Mouse (Mus musculus): ENCODE measurements at regions not wholly inside any gene's neighbourhood (a gene's known extent, or its start where the extent isn't known, plus 50 kb on each side); places are given as distances from the start of the nearest gene placed in this dataset.
A peak's percentile ranks its signal among the peaks of the same experiment; 100 is the strongest.

DNA sequence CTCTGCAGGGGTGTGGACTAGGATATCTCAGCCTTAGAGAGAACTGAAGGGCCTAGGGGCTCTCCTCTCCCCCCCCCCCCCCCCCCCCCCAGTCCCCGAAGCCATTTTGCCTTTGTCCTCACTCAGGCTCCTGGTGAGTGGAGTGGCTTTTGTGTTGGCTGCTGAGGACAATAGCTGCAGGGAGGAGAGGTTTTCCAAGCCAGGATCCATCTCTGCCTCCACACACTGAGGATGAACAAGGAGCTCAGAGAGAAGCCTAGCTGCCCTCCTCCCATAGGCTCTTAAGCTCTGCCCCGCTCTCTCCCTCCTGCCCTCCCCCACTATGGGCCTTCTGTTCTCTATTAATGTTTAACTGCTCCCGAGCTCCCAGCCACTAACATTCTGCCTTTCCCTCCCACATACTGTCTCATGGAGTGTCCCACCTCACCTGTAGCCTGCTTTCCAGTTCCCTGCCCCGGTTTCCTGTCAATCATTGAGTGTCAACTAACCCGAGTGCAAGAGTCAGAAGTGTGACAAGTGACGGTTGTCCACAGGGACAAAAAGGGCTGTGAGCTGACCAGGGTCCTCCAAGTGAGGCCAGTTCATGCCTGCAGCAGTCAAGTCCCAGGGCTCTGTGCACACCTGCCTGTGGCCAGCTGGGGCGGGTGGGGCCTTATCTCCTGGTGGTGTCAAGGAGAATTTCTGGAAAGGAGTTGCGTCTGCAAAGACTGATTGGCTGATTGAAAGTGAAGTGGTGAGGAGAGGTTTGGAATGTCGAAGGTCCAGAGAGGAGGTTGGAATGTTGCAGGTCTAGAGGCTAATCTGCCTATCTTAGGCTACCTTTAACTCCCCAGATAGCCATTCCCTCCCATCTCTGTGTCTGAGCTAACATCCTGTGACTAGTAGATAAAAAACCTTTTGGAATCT is 165.1 kb upstream of the Rybp start:
- H3K4me2 ChIP-seq (ENCODE audit: low read depth, low read length), result no peak overlapping the region
- no peaks in the 10 kb centered on the region for H3K36me3 ChIP-seq (ENCODE audit: control insufficient read depth, insufficient read depth, low read length)
- no peaks in the 10 kb centered on the region for H3K9me3 ChIP-seq (ENCODE audit: control insufficient read depth, low read length)
- H3K27ac ChIP-seq (ENCODE audit: low read depth, low read length), result no peak overlapping the region
- no peak overlapping the region for H3K4me3 ChIP-seq (ENCODE audit: low read depth, low read length)
- ATAC-seq (ENCODE audit: low read depth), result no peak
- WGBS, result 55% methylated on average over 8 of the region's 9 CpGs
- no peak overlapping the region for H3K9ac ChIP-seq (replicated peaks; ENCODE audit: low read depth, low read length)
- H3K4me1 ChIP-seq (ENCODE audit: control insufficient read depth, insufficient read depth, low read length), result 0 out of 2 replicates have a peak, but pooled peaks cover 2% of the 10 kb centered on the region
- no peaks in the 10 kb centered on the region for H3K27me3 ChIP-seq (ENCODE audit: control insufficient read depth, insufficient read depth, low read length)

DNA sequence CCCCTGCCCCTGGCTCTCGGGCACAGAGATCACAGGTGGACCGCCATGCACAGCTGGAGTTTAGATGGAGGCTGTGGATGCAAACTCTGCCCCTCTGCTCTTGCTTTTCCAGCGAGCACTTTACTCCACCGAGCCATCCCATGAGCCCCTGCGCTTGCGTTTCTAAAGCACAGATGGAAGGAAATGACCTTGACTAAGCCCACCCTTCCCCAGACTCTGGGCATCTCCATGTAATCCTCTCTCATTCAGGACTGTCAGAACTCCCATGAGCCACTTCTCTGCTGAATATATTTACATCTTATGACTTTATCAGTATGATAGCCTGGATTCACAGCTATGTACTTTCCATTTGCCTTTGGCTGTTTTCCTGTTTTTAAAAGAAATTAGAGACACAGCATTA is 162.8 kb upstream of the Rybp start:
- 0 out of 2 replicates have a peak, but pooled peaks cover 3% of the 10 kb centered on the region for H3K4me1 ChIP-seq (ENCODE audit: control insufficient read depth, insufficient read depth, low read length)
- no peak overlapping the region for H3K4me3 ChIP-seq (ENCODE audit: low read depth, low read length)
- H3K9ac ChIP-seq (replicated peaks; ENCODE audit: low read depth, low read length), result no peak overlapping the region
- no peaks in the 10 kb centered on the region for H3K36me3 ChIP-seq (ENCODE audit: control insufficient read depth, insufficient read depth, low read length)
- H3K4me2 ChIP-seq (ENCODE audit: low read depth, low read length), result no peak overlapping the region
- H3K27ac ChIP-seq (ENCODE audit: low read depth, low read length), result no peak overlapping the region
- H3K9me3 ChIP-seq (ENCODE audit: control insufficient read depth, low read length), result no peaks in the 10 kb centered on the region
- WGBS, result 92% methylated on average over 6 of the region's 6 CpGs
- no peak for ATAC-seq (ENCODE audit: low read depth)
- no peaks in the 10 kb centered on the region for H3K27me3 ChIP-seq (ENCODE audit: control insufficient read depth, insufficient read depth, low read length)

DNA sequence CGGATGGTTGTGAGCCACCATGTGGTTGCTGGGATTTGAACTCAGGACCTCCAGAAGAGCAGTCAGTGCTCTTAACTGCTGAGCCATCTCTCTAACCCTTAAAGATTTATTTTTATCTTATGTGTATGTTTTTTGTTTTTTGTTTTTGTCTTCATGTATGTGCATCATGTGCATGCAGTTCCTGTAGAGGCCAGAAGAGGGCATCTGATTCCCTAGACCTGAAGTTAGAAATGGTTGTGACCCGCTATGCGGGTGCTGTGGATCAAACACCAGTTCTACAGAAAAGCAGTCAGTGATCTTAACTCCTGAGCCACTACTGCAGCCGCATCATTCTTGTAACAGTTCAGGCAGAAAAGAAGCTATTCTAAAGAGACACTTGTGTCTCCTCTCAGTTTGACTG is 161.8 kb upstream of the Rybp start:
- no peak overlapping the region for H3K4me3 ChIP-seq (ENCODE audit: low read depth, low read length)
- no peak overlapping the region for H3K27ac ChIP-seq (ENCODE audit: low read depth, low read length)

DNA sequence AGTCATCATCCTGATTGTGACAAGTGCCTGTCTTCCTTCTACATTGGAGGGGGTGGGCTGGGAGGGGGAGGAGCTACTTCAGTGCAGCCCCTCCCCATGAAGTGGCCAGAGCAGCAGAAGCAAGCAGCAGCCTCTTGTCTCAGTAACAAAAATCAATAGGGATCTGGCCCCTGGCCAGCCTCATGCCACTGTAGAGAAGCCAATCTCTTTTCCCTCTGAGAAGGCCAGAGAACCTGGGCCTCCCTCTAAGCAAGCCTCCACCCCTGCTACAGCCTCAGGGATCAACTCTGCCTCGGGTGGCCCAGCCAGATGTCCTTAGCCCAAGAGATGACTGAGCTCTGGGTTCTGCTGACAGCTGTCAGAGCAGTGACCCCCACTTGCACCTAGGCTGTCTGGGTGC is 159.9 kb upstream of the Rybp start:
- Histone ChIP-seq H3K4me2 (ENCODE audit: low read depth, low read length) (no peak overlapping the region), H3K4me1 (ENCODE audit: control insufficient read depth, insufficient read depth, low read length) (0 out of 2 replicates have a peak, but pooled peaks cover 3% of the 10 kb centered on the region), H3K36me3 (ENCODE audit: control insufficient read depth, insufficient read depth, low read length) (no peaks in the 10 kb centered on the region), H3K4me3 (ENCODE audit: low read depth, low read length) (no peak overlapping the region), H3K9me3 (ENCODE audit: control insufficient read depth, low read length) (no peaks in the 10 kb centered on the region), H3K9ac (replicated peaks; ENCODE audit: low read depth, low read length) (no peak overlapping the region), H3K27me3 (ENCODE audit: control insufficient read depth, insufficient read depth, low read length) (no peaks in the 10 kb centered on the region), H3K27ac (ENCODE audit: low read depth, low read length) (no peak overlapping the region)
- ATAC-seq (ENCODE audit: low read depth), result no peak
- WGBS, result 25% methylated on average over 1 of the region's 1 CpGs

More for the DNA sequence above, 161.8 kb upstream of the Rybp start:
- Histone ChIP-seq H3K9me3 (ENCODE audit: control insufficient read depth, low read length) (no peaks in the 10 kb centered on the region), H3K27me3 (ENCODE audit: control insufficient read depth, insufficient read depth, low read length) (no peaks in the 10 kb centered on the region), H3K4me1 (ENCODE audit: control insufficient read depth, insufficient read depth, low read length) (0 out of 2 replicates have a peak, but pooled peaks cover 3% of the 10 kb centered on the region), H3K4me2 (ENCODE audit: low read depth, low read length) (no peak overlapping the region), H3K9ac (replicated peaks; ENCODE audit: low read depth, low read length) (no peak overlapping the region), H3K36me3 (ENCODE audit: control insufficient read depth, insufficient read depth, low read length) (no peaks in the 10 kb centered on the region)
- no peak for ATAC-seq (ENCODE audit: low read depth)
- 97% methylated on average over 4 of the region's 4 CpGs for WGBS

DNA sequence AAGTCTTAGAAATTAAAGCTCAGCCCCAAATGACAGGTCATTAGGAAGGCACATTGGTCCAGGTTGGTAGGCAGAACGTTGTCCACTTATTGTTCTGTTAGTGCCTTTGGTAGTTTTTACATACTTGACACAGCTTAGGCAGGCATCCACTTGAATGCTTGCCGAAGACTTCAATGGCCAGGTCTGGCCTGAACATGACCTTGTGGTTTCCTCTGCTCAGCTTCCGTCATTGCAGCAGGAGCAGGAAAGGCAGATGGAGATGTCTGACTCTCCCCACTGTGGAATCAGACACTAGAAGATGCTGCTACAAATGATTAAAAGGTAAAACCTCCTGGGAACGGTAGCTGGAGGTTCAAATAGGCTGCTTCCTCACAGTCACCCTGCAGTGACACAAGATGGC is 159.5 kb upstream of the Rybp start:
- WGBS, result 64% methylated on average over 4 of the region's 4 CpGs
- H3K9ac ChIP-seq (replicated peaks; ENCODE audit: low read depth, low read length), result no peak overlapping the region
- 0 out of 2 replicates have a peak, but pooled peaks cover 3% of the 10 kb centered on the region for H3K4me1 ChIP-seq (ENCODE audit: control insufficient read depth, insufficient read depth, low read length)
- no peak overlapping the region for H3K27ac ChIP-seq (ENCODE audit: low read depth, low read length)
- H3K36me3 ChIP-seq (ENCODE audit: control insufficient read depth, insufficient read depth, low read length), result no peaks in the 10 kb centered on the region
- H3K4me3 ChIP-seq (ENCODE audit: low read depth, low read length), result no peak overlapping the region
- no peaks in the 10 kb centered on the region for H3K9me3 ChIP-seq (ENCODE audit: control insufficient read depth, low read length)
- 0 out of 2 replicates have a peak, but pooled peaks cover 2% of the 10 kb centered on the region for H3K27me3 ChIP-seq (ENCODE audit: control insufficient read depth, insufficient read depth, low read length)
- no peak for ATAC-seq (ENCODE audit: low read depth)
- no peak overlapping the region for H3K4me2 ChIP-seq (ENCODE audit: low read depth, low read length)

DNA sequence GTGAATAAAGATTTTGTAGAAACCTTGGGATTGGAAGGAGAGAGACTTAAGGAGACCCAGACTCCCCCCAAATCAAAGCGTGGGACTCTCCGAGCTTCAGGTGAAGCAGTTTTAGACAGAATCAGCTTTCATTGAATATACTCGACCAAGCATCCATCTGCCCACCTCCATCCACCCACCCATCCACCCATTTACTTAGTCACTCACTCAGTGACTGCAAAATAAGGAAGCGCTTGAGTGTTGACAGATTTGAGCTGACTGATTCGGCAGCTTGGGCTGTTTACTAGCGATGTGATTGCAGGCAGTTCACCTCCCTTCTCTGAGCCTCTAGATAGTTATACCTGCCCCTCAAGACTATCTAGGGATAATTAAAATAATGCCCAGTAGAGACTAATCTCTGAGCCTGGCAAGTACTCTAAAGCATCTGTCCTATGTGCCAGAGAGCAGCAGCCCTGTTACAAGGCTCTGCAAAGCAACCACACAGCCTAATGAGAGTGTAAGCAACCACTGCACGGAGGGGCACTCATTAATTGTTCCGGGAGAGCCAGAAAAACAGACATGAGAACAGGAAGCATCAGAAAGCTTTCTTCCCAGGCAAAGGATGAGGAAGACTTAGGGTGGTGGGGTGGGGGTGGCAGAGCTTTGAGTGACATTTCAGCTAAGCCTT is 151.9 kb upstream of the Rybp start:
- 0 out of 2 replicates have a peak, but pooled peaks cover 5% of the 10 kb centered on the region for H3K27me3 ChIP-seq (ENCODE audit: control insufficient read depth, insufficient read depth, low read length)
- peak overlapping the region; percentile 47; the same call in 1 of the 2 replicates for H3K9ac ChIP-seq (replicated peaks; ENCODE audit: low read depth, low read length)
- 13% methylated on average over 8 of the region's 8 CpGs for WGBS

DNA sequence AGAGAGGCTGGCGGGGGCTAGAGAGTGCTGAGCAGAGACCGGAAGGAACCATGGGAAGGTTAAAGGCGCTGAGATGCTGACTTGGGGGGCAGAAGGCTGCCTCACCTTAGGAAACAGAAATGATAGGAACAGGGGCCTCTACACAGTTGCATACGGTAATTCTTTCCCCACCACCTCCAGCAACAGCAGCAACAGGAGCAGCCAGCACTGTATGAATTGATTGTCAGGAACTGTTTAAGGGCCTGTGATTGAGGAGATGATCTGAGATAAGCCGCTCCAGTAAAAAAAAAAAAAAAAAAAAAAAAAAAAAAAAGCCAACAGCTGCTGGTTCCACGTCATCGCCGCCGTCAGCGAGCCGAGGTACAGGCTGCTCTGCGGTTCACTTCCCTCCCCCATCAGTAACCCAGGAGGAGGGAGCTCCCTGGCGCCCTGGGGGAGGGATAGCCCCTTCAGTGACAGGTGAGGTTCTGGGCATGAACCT is 151.3 kb upstream of the Rybp start:
- peak; percentile 65 for ATAC-seq (ENCODE audit: low read depth)
- peak overlapping the region; percentile 54 for H3K4me2 ChIP-seq (ENCODE audit: low read depth, low read length)
- H3K27me3 ChIP-seq (ENCODE audit: control insufficient read depth, insufficient read depth, low read length), result 0 out of 2 replicates have a peak, but pooled peaks cover 5% of the 10 kb centered on the region
- H3K9me3 ChIP-seq (ENCODE audit: control insufficient read depth, low read length), result no peaks in the 10 kb centered on the region
- 3% methylated on average over 13 of the region's 13 CpGs for WGBS
- no peaks in the 10 kb centered on the region for H3K36me3 ChIP-seq (ENCODE audit: control insufficient read depth, insufficient read depth, low read length)
- peaks cover 7% of the 10 kb centered on the region; the same call in 1 of the 2 replicates for H3K4me1 ChIP-seq (ENCODE audit: control insufficient read depth, insufficient read depth, low read length)
- H3K4me3 ChIP-seq (ENCODE audit: low read depth, low read length), result peak overlapping the region; percentile 3; the same call in 1 of the 2 replicates
- peak overlapping the region; percentile 47 for H3K9ac ChIP-seq (replicated peaks; ENCODE audit: low read depth, low read length)
- H3K27ac ChIP-seq (ENCODE audit: low read depth, low read length), result no peak overlapping the region

More for the DNA sequence above, 151.9 kb upstream of the Rybp start:
- Histone ChIP-seq H3K4me1 (ENCODE audit: control insufficient read depth, insufficient read depth, low read length) (peaks cover 7% of the 10 kb centered on the region; the same call in 1 of the 2 replicates), H3K4me2 (ENCODE audit: low read depth, low read length) (peak overlapping the region; percentile 54), H3K4me3 (ENCODE audit: low read depth, low read length) (peak overlapping the region; percentile 3; the same call in 1 of the 2 replicates), H3K9me3 (ENCODE audit: control insufficient read depth, low read length) (no peaks in the 10 kb centered on the region), H3K27ac (ENCODE audit: low read depth, low read length) (no peak overlapping the region), H3K36me3 (ENCODE audit: control insufficient read depth, insufficient read depth, low read length) (no peaks in the 10 kb centered on the region)
- 0 out of 2 replicates have a peak, but pooled peaks have one; percentile 25 for ATAC-seq (ENCODE audit: low read depth)

DNA sequence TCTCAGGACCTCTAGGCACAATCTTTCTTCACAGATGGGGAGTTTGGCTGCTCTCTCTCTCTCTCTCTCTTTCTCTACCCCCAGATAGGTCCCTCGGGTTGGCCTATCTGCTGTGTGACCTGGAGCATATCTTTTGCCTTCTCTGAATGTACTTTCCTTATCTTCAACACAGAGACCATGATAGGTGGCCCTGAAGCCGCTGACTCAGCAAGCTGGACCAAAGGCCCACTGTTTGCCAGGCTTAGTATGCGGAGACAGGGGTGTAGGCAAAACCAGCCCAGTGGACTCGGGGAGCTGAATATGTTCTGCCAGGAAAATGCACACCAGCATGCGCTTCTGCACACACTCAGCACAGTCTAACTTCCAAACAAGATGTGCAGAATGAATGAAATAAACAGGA is 150.7 kb upstream of the Rybp start:
- peaks cover 7% of the 10 kb centered on the region; the same call in 1 of the 2 replicates for H3K4me1 ChIP-seq (ENCODE audit: control insufficient read depth, insufficient read depth, low read length)
- H3K9ac ChIP-seq (replicated peaks; ENCODE audit: low read depth, low read length), result no peak overlapping the region
- 0 out of 2 replicates have a peak, but pooled peaks cover 5% of the 10 kb centered on the region for H3K27me3 ChIP-seq (ENCODE audit: control insufficient read depth, insufficient read depth, low read length)
- H3K4me3 ChIP-seq (ENCODE audit: low read depth, low read length), result no peak overlapping the region
- no peaks in the 10 kb centered on the region for H3K9me3 ChIP-seq (ENCODE audit: control insufficient read depth, low read length)
- no peaks in the 10 kb centered on the region for H3K36me3 ChIP-seq (ENCODE audit: control insufficient read depth, insufficient read depth, low read length)
- 58% methylated on average over 5 of the region's 5 CpGs for WGBS
- ATAC-seq (ENCODE audit: low read depth), result no peak
- no peak overlapping the region for H3K27ac ChIP-seq (ENCODE audit: low read depth, low read length)
- H3K4me2 ChIP-seq (ENCODE audit: low read depth, low read length), result peak overlapping the region; percentile 54; the same call in 1 of the 2 replicates
